Mouse (Mus musculus) hindbrain, embryonic 15.5 days (tissue): ENCODE measurements around the gene Aanat. TPM values are rescaled to one million over a fixed set of nuclear protein-coding genes. Genes with fewer than 3 reads are reported as not detected.
"Not testable (repeated sequence)": the region's sequence is repeated elsewhere in the genome, so short reads cannot be mapped to it uniquely, and the experiment has no call there.

Experiments
- ATAC-seq: fragments of 200-750 bp; cut with Nextera tagmentation; 2 replicates; pipeline ENCODE4 v1.8.0; 2017; ENCODE audit warnings: low read depth, moderate number of reproducible peaks, moderate TSS enrichment; ENCODE audit not compliant: low FRiP score
- H3K27ac ChIP-seq: fragments of 300-500 bp; sonication (generic); replicated peaks from 2 replicates; pipeline ENCODE4 v1.5.1; 2015; ENCODE audit warnings: mild to moderate bottlenecking, inconsistent platforms
- H3K27me3 ChIP-seq: fragments of 300-500 bp; sonication (generic); 2 replicates; pipeline ENCODE4 v1.6.1; 2015; ENCODE audit warnings: control low read depth, inconsistent platforms
- H3K36me3 ChIP-seq: fragments of 300-500 bp; sonication (generic); 2 replicates; pipeline ENCODE4 v1.6.1; 2015; ENCODE audit warnings: control low read depth, inconsistent platforms
- H3K4me1 ChIP-seq: fragments of 300-500 bp; sonication (generic); replicated peaks from 2 replicates; pipeline ENCODE4 v1.6.1; 2015; ENCODE audit warnings: control low read depth, inconsistent platforms
- H3K4me2 ChIP-seq: fragments of 300-500 bp; sonication (generic); 2 replicates; pipeline ENCODE4 v1.6.1; 2015; ENCODE audit warnings: moderate library complexity, mild to moderate bottlenecking, inconsistent platforms
- H3K4me3 ChIP-seq: fragments of 300-500 bp; sonication (generic); 2 replicates; pipeline ENCODE4 v1.5.1; 2015; ENCODE audit warnings: mild to moderate bottlenecking, inconsistent platforms
- H3K9ac ChIP-seq: fragments of 300-500 bp; sonication (generic); 2 replicates; pipeline ENCODE4 v1.6.1; 2015; ENCODE audit warnings: inconsistent platforms
- H3K9me3 ChIP-seq: fragments of 300-500 bp; sonication (generic); 2 replicates; pipeline ENCODE4 v1.6.1; 2016; ENCODE audit warnings: control low read depth, inconsistent platforms
- WGBS: fragments of 180-500 bp; shearing (Covaris S2); methylation state at CpG from one replicate; pipeline ENCODE4 v1.1.7; 2015; 5-methylcytosine and 5-hydroxymethylcytosine counted together
- polyA plus RNA-seq: library from polyadenylated mRNA; unstranded; fragments of >200 nt; fragmentation: Nextera tagmentation; extraction: Ambion mirVana; gene quantifications from 2 replicates; pipeline ENCODE4 v1.2.1, GENCODE M21; 2015

The Aanat gene
- polyA plus RNA-seq, 1 experiment from 2014 or later, result not detected

GRCm38 (mm10) chr11:116624131-116624832 is 38.0 kb downstream of the Aanat start:
- Histone ChIP-seq H3K9me3 (no peaks in the 10 kb centered on the region), H3K4me1 (peaks cover 41% of the 10 kb centered on the region), H3K27me3 (peaks cover 28% of the 10 kb centered on the region), H3K4me2 (peak overlapping the region; percentile 72), H3K36me3 (no peaks in the 10 kb centered on the region), H3K4me3 (peak overlapping the region; percentile 47), H3K9ac (peak overlapping the region; percentile 38), H3K27ac (no peak overlapping the region)
- no peak for ATAC-seq
- 14% methylated on average over 37 of the region's 42 CpGs for WGBS

- Histone ChIP-seq H3K4me2 (no peak overlapping the region), H3K9me3 (no peaks in the 10 kb centered on the region), H3K27me3 (peaks cover 28% of the 10 kb centered on the region), H3K4me1 (peaks cover 30% of the 10 kb centered on the region), H3K4me3 (no peak overlapping the region), H3K36me3 (no peaks in the 10 kb centered on the region), H3K9ac (no peak overlapping the region), H3K27ac (no peak overlapping the region)
- no peak for ATAC-seq
- 74% methylated on average over 17 of the region's 17 CpGs for WGBS
Observed at GRCm38 (mm10) chr11:116625081-116626000, 39.1 kb downstream of the Aanat start.

GRCm38 (mm10) chr11:116626299-116627071 is 40.3 kb downstream of the Aanat start, which contains the start of gene Rhbdf2:
TSS of gene Rhbdf2 (minus strand) at chr11:116627019.
- Histone ChIP-seq H3K36me3 (no peaks in the 10 kb centered on the region), H3K9ac (no peak within 1 kb of the TSS), H3K27me3 (peaks cover 28% of the 10 kb centered on the region), H3K4me1 (peaks cover 19% of the 10 kb centered on the region), H3K4me2 (no peak within 1 kb of the TSS), H3K4me3 (no peak within 1 kb of the TSS), H3K9me3 (no peaks in the 10 kb centered on the region), H3K27ac (no peak within 1 kb of the TSS)
- ATAC-seq, result no peak
- 73% methylated on average over 10 of the region's 10 CpGs for WGBS

GRCm38 (mm10) chr11:116627072-116628020 is 41.1 kb downstream of the Aanat start:
- 45% methylated on average over 10 of the region's 10 CpGs for WGBS
- Histone ChIP-seq H3K4me1 (peaks cover 12% of the 10 kb centered on the region), H3K4me2 (no peak overlapping the region), H3K36me3 (no peaks in the 10 kb centered on the region), H3K9ac (no peak overlapping the region), H3K4me3 (no peak overlapping the region), H3K9me3 (no peaks in the 10 kb centered on the region), H3K27me3 (peaks cover 28% of the 10 kb centered on the region), H3K27ac (no peak overlapping the region)
- no peak for ATAC-seq

GRCm38 (mm10) chr11:116628712-116629111 is 42.5 kb downstream of the Aanat start:
- Histone ChIP-seq H3K4me3 (no peak overlapping the region), H3K27ac (no peak overlapping the region), H3K9ac (no peak overlapping the region), H3K4me1 (peaks cover 9% of the 10 kb centered on the region), H3K4me2 (no peak overlapping the region), H3K27me3 (peaks cover 19% of the 10 kb centered on the region), H3K9me3 (no peaks in the 10 kb centered on the region), H3K36me3 (no peaks in the 10 kb centered on the region)
- WGBS, result 59% methylated on average over 9 of the region's 9 CpGs
- ATAC-seq, result peak; percentile 78

- no peak overlapping the region for H3K4me3 ChIP-seq
- no peak overlapping the region for H3K27ac ChIP-seq
- H3K9ac ChIP-seq, result no peak overlapping the region
- H3K9me3 ChIP-seq, result no peaks in the 10 kb centered on the region
- H3K36me3 ChIP-seq, result no peaks in the 10 kb centered on the region
- 90% methylated on average over 6 of the region's 6 CpGs for WGBS
- H3K4me1 ChIP-seq, result peaks cover 2% of the 10 kb centered on the region
- H3K27me3 ChIP-seq, result peaks cover 12% of the 10 kb centered on the region
- ATAC-seq, result no peak
- H3K4me2 ChIP-seq, result no peak overlapping the region
Observed at GRCm38 (mm10) chr11:116629472-116629871, 43.2 kb downstream of the Aanat start.

- peaks cover 3% of the 10 kb centered on the region for H3K27me3 ChIP-seq
- no peaks in the 10 kb centered on the region for H3K9me3 ChIP-seq
- H3K36me3 ChIP-seq, result no peaks in the 10 kb centered on the region
- WGBS, result 60% methylated on average over 12 of the region's 12 CpGs
- no peaks in the 10 kb centered on the region for H3K4me1 ChIP-seq
- no peak overlapping the region for H3K4me2 ChIP-seq
- no peak overlapping the region for H3K9ac ChIP-seq
- no peak overlapping the region for H3K4me3 ChIP-seq
- no peak overlapping the region for H3K27ac ChIP-seq
- ATAC-seq, result no peak
Observed at GRCm38 (mm10) chr11:116630171-116630965, 44.1 kb downstream of the Aanat start.

GRCm38 (mm10) chr11:116632962-116633361 is 46.7 kb downstream of the Aanat start:
- Histone ChIP-seq H3K4me1 (no peaks in the 10 kb centered on the region), H3K4me2 (no peak overlapping the region), H3K27me3 (no peaks in the 10 kb centered on the region), H3K36me3 (no peaks in the 10 kb centered on the region), H3K27ac (no peak overlapping the region), H3K9me3 (no peaks in the 10 kb centered on the region), H3K4me3 (no peak overlapping the region), H3K9ac (no peak overlapping the region)
- ATAC-seq, result no peak
- WGBS, result 77% methylated on average over 10 of the region's 10 CpGs

- not testable (repeated sequence) for H3K27me3 ChIP-seq, ATAC-seq, H3K27ac ChIP-seq, H3K4me2 ChIP-seq, H3K9me3 ChIP-seq, H3K36me3 ChIP-seq, H3K4me3 ChIP-seq, H3K4me1 ChIP-seq, H3K9ac ChIP-seq
- 73% methylated on average over 8 of the region's 8 CpGs for WGBS
Observed at GRCm38 (mm10) chr11:116636607-116637006, 50.4 kb downstream of the Aanat start.

- H3K9me3 ChIP-seq, result no peaks in the 10 kb centered on the region
- 41% methylated on average over 5 of the region's 5 CpGs for WGBS
- no peaks in the 10 kb centered on the region for H3K36me3 ChIP-seq
- H3K4me2 ChIP-seq, result no peak overlapping the region
- no peak for ATAC-seq
- peaks cover 16% of the 10 kb centered on the region for H3K4me1 ChIP-seq
- no peak overlapping the region for H3K27ac ChIP-seq
- H3K4me3 ChIP-seq, result no peak overlapping the region
- no peaks in the 10 kb centered on the region for H3K27me3 ChIP-seq
- no peak overlapping the region for H3K9ac ChIP-seq
Observed at GRCm38 (mm10) chr11:116641168-116641567, 54.9 kb downstream of the Aanat start.
